Mouse (Mus musculus) layer of hippocampus, adult 9-10 months (tissue): Measurements from ENCODE around the gene Pecr.

Source experiments
- DNase-seq: peaks from one replicate; pipeline ENCODE4 v3.0.0; 2022; ENCODE audit warnings: low spot score

Gene Pecr

DNA sequence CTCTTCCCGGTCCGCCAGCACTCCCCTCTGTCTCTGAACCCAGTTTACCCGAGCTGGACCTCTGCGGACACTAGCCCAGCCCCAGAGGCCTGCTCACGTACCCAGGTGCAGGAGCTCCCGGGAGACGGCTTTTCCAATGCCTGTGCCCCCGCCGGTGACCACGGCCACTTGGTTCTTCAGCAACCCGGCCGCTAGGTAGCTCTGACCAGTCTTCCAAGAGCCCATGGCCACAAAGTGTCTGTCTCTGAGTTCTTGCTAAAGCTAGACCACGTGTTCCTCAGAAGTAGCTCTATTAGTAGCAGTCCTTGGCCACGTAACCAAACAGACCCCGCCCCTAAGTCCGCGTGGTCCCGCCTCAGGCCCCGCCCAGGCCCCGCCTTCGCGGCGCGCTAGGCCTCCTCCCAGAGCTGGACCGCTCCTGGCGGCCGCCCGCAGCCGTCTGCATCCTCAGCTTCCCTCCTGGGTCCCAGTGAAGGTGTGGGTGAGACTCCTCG, at the start of gene Pecr, which contains the start of gene Tmem169:
TSS of gene Pecr (minus strand) at position 323 of the 494 bp plus-strand sequence.
TSS of gene Tmem169 (plus strand) at position 378 of the 494 bp plus-strand sequence.
- DNase-seq: peak; percentile 84

DNA sequence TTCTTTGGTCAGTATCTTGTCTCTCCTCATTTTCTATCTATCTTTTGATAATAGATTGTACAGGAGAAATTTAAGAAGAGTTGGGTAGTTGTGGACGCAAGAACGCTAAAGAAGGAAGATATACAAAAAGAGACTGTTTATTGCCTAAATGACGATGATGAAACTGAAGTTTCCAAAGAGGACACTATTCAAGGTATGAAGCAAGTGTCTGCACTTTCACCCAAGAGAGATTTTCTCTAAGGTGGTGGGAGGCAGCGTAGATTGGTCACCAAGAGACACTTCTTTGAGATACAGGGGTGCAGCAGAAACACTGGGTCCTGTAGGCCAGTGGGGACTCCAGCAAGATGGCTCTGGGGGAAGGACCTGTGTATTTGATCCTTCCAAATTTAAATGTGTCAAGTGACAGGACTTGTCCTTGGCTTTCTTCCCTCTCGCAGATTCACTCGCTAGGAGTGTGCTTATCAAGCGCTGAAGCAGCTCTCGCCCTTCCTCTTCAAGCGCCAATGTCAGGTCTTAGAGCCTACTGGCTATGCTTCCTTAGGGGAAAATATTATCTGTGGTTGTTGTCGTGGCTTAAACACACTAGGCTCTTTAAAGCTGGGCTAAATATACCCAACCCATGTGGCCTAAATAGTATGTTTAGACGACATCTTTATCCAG, 42.2 kb upstream of the Pecr start:
- DNase-seq: no peak

DNA sequence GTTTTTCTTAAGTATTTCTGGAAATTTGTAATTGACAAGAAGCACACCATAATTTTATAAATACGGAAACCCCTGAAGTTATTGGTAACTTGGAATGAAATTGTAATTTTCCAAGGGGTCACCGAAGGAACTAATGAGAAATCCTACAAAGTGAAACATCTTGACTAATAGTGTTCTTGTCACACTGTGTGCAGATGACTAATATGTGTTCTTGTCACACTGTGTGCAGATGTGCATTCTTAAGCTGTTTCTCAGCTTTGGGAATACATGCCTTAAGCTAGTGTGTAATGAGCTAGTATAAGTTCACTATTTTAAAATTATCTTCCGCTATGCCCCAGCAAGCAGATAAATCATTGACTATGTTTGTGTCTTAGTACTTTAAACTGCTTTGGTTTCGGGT, 39.1 kb upstream of the Pecr start:
- no peak for DNase-seq

DNA sequence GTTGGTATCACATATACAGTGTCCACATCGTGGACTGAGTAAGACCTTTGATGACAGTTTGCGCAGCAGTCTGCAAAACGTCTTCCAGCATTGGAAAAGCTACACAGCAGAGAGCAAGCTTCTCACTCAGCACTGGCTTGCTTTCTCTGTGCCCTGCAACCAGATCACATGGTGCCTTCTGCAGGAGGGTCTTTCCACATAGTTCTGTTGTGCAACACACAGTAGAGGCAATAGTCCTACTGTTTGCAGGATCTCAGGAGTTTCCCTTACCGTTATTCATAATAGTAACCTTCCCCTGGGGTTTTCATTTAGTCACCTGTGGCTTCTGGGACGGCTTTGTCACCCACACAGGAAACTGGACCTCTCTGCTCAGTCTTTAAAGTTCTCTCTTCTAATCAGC, 36.6 kb upstream of the Pecr start:
- no peak for DNase-seq

DNA sequence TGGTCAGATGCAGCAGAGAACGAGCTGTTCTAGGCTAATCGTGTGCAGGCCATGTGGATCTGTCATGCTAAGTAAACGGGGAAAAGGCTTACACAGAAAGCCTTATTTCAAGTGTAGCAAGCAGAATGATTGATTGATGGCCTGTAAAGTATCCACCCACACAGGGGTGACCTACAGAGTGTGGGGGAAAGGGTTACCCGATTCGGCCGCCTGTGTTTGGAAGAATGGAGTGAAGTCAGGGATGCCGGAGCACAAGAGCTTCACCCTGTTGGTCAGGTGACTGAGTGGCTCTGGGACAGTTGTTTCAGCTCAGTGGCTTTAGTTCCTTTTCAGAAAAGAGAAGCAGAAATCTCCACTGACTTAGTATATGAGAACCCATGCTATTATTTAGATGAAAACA, 32.8 kb upstream of the Pecr start:
- DNase-seq: no peak

DNA sequence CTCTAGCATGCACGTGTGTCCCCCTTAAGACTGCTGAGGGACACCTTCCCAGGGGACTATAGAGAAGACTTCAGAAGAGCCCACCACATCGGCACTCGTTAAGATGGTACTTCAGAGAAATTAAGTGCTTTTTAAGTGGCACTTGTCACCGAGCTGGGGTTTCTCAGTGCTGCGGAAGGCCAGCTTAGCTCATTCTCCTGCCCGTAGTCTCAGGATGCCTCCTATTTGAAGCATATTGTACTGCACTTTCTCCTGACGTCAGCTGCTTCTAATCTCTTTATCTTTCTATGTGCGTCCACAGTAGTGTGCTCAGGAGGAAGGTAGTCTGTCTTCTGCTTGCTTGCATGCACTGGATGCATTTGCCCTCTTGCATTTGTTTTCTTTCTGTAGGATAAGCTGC, 32.3 kb upstream of the Pecr start:
- no peak for DNase-seq

DNA sequence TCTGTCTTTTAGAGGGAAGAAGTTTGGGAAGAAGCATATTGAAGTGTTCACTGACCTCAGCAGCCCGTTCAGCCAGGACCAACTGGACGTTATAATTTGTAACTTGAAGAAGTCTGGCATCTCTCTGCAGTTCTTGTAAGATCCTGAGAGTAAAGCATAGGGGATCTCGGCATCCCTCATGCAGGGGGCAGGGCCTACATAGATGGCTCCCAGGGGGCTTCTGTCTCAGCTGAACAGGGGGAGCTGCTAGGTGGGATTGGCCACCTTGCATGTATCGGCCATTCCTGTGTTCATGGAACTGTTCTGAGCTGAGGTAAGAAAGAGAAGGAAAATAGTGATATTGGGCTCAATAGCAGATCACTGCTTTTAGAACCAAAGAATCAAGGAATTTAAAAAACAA, 31.3 kb upstream of the Pecr start:
- no peak for DNase-seq

DNA sequence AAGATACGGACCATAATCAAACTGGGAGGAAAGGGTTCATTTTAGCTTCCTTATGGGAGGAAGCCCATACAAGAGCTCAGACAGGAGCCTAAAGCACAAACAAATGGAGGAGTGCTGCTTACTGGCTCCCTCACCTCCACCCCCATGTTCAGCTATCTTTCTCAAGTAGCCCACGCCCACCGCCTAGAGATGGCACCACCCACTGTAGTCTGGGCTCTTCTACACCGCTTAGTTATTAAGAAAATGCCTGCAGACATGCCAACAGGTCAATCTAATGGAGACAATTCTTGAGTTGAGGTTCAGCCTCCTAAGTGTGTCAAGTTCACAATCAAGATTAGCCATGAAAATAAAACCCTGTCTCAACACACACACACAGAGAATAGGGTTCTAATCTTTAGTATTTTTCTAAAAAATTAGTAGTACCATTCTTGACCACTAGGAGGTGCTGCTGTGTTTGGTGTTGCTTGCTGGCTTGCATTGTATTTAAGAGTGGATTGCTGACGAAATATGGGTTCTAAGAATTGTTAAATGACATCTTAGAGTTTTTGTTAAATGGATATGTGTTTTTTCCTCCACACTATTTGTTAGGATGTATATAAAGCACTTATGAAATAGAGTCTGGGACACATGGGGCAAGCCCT, 29.4 kb upstream of the Pecr start:
- peak; percentile 82 for DNase-seq

DNA sequence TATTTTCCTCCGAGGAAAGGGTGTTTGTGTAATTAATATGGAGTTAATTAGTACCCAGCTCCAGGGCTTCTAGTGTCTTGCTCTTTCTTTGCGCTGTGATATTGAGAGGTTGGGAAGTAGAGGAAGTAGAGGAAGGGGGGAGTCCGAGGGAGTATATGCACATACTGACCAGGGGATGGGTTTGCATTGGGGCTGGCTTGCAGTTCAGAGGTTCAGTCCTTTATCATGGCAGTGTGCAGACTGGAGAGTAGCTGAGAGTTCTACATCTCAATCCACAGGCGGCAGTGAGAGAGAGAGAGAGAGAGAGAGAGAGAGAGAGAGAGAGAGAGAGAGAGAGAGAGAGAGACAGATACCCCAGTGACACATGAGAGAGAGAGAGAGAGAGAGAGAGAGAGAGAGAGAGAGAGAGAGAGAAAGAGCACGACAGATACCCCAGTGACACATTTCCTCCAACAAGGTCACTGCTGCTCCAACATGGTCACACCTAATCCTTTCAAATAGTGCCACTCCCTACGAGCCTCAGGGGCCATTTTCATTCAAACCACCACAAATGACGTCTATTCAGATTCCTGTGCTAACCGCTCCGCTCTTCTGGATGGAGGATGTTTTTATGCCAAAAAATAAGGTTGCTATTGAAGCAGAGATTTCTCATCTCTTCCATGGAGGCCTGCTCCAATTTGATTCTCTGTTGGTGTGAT, 28.7 kb upstream of the Pecr start:
- DNase-seq: no peak

DNA sequence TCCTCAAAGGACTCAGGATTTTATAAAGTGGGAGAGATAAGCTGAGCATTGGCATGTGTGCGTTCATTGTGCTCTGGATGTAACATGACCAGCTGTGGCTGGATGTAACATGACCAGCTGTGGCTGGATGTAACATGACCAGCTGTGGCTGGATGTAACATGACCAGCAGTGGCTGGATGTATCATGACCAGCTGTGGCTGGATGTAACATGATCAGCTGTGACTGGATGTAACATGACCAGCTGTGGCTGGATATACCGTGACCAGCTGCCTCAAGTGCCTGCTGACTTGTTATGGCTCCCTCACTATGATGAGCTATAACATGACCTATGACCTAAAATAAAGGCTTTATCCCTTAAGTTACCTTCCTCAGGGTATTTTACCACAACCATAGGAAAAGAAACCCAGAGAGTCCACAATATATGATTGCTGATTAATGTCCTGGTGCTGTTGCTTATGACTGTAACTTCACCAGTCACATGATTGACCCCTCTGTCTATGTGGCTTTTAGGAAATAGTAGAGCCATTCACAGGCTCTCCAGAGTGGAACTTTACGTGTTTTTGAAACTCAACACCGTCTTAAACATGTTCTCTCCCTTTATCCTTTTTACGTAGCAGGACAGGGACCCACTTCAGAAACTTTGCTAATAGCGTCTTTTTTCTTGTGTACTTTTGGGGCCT, 25.8 kb upstream of the Pecr start:
- no peak for DNase-seq

DNA sequence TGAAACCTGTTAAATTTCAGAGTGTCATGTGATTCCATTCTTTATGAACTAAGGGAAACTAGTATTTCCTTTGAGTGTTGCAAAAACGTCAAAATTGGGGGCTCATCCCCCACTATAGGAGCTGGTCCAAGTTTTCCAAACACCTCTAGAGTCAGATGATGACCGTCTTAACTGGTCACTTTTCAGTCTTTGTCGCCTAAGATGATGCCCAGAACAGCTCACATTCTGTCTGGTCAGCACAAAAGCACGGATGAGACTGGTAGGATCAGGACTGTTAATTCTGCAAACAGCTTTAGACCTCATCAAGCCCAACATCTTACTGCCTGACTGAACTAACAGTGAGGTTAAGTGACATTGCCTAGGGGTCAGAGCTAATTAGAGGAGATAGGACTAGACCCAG, 24.8 kb upstream of the Pecr start:
- no peak for DNase-seq

DNA sequence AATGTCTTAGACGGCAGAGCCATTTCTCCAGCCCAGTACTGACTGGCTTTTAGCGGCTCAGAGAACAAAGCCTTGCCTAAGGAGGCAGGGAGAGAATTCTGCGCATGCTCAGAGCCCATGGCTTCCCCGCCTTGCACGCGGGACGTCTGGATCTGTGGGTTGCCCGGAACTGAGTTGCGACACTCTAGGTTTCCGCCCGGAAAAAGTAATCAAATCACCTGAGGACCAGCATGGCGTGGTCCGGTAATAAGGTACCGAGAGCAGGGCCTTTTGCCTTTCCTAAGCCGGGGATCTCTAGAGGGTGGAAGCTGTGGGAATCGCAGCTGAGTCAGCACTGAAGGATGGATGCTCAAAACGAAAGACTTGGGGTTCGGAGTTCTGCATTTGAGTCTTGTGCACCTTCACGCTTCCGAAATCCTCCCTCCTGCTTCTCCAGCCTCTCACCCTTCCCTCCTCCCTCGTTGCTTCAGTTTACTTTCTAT, 23.2 kb upstream of the Pecr start, which contains the start of gene Xrcc5:
TSS of gene Xrcc5 (plus strand) at position 105 of the 482 bp plus-strand sequence.
- DNase-seq: peak; percentile 80

DNA sequence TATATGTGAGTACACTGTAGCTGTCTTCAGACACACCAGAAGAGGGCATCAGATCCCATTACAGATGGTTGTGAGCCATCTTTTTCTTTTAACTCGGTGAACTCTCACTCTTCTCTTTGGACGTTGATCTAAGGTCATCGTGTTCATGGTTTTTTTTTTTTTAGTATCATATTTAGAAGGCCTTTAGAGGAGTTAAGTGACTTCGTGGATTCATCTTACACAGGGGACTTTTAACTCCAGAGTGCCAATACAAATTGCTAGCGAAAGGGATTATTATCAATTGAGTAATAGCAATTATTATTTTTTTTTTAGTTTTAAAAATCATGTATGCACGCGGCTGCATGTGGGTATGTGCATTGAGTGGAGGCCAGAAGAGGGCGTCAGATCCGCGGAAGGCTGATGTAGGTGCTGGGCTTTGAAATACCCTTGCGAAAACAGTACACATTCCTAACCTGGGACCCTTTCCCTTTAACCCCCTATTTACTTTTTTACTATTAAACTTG, 22.6 kb upstream of the Pecr start:
- DNase-seq: no peak

DNA sequence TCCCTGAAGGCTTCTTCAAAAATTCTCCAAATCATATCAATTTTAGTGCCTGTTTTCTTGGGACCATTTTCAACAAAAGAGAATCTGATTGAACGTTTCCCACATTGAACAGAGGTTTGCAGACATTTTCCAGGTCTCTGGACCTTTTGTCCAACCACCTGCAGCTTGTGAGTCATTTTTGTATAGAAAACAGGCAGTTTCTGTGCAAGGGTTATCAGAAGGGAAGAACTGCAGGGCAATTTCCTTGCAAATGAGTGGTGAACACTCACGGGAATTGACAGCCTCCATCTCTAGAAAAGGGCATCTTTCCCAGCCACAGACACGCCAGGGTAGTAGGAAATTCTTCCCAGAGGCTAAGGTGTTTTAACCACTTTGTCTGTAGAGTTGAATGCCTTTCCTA, 22.1 kb upstream of the Pecr start:
- DNase-seq: no peak

DNA sequence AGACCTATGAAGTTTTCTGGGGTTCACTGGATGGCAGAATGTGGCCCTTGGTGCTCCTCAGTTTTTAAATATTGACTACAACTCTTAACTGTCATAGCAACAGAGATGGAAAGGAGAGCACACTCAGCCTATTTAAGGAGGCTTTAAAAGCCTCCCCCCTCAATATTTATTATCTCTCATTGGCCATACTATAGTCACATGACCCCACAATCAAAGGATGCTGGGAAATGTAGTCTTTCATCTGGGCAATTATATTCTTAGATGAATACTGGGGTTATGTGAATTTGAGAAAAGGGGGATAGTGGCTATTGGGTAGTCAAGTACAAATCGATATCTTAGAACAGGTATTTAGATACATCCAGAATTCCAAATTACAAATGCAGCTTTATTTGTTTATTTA, 17.7 kb upstream of the Pecr start:
- no peak for DNase-seq

DNA sequence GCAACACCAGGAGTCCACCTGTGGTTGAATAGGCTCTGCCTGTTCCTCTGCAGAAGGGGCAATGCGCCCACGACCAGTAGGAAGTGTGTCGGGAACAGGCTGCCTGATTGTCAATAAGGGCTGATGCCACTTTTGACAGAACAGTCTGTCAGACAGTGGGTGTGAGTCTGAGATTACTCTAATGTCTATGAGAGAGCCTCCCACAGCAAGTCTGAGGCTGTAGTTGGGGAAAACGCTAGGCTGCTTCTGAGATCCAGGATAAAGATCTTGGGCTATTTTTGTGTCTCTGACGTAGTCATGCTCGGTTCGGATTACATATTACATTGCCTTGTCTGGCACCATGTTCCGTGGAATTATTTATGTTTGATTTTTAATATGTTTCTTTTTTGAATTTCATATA, 11.6 kb upstream of the Pecr start:
- no peak for DNase-seq

DNA sequence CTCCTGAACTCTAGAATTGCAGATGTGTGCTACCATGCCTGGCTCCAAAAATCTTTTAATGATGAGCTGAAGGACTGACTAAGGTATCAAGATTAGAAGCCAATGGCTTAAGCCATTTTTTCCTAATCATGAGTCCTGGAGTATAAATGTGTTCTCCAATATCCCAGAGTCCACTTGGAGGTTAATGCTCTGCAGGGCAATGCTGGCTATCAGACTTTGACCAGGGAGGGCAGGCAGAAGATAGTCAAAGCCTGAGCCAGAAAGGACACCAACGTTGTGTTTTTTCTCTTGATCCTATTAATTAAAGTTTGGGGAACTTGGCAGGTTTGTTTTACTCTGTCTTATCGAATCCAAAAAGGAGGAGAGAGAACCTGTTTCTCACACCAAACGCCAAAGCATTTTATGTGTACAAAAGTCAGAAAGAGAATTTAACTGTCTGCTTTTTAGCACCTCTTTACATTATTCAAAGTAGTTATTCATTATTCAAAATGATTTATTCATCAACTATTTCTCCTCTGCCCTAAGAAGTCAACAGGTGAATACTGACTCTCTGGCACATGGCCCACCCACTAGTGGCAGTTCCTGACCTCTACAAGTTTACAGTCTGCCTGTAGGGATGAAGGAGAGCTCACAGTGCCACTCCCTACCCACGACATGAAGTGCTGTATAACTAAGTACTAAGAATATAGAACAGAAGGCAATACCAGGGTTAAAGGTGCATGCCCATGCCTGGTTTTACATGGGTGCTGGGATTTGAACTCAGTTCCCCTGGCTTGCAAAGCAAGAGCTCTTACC, 10.0 kb upstream of the Pecr start:
- no peak for DNase-seq

DNA sequence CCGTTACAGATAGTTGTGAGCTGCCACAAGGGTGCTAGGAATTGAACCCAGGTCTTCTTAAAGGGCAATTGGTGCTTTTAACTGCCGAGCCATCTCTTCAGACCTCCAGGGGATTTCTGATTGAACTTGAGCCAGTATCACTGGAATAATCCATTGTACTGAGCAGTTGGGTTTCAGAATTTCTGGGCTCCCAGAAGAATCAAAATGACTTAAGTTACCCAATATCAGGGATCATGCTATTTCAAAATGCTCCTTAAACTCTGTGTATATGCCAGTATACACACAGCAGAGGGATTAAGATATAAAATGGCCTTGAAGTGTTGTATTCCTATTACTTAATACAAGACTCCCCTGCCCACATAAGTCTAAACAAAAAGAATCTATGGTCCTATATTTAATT, 7.8 kb upstream of the Pecr start:
- no peak for DNase-seq

DNA sequence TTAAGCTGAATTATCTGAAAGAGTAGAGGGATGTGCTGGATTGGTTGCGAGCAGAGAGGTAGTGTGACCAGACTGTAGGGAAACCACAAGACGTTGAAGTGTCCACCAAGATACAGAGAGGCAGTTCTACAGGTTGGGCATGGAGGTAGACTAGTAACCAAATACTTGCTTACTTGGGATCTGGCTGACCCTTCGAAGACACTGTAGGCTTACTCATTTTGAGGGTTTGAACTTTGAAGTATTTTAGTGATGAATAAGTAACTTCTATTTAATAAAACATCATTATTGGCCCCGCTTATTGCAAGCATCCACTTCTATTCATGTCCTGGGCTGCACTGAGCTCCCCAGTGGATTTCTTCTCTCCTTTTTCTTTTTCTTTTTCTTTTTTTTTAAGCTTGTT, 7.3 kb upstream of the Pecr start:
- no peak for DNase-seq

DNA sequence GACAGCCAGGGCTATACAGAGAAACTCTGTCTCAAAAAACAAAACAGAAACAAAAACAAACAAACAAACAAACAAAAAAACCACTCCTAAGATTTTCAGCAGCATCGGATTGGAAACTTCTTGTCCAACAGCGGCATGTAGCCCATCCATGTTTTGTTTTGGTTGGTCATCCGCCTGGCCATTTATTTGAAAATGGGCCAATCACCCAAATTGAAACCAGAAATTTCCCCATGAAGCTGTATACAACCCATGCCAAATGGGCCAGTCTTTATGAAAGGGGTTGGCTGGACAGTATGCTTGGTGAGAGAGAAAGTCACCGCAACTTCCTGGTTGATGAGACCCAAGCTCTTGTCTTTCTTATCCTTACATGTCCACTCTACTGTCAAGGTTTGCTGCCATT, 6.8 kb upstream of the Pecr start:
- no peak for DNase-seq

DNA sequence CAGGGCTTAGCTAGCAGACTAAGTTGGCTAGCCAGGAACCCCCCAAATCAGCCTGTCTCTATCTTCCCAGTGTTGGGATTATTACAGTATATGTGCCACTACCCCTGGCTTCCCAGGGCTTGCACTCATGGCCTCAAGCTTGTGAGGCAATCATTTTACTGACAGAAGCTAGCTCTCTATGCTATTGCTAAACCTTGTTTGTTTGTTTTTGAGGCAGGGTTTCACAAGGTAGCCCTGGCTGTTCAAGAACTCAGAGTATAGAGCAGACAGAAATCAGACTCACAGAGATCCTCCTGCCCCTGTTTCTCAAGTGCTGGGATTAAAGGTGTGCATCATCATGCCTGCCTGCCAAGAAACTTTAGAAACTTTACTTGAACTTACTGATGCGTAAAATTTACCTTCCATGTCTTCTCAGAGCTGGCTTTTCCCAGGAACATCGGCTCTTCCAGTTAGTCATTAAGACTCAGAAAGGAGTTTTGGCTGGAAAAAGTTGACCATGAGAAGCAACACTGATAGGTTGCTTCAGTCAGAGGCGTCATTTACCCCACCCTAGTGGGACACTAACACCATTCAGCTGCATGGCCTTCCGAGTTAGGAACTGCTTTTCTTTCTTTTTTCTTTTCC, 4.5 kb upstream of the Pecr start:
- no peak for DNase-seq
